Mouse (Mus musculus) MEL-GATA-1-ER (cell line): ENCODE results near the gene Olfr1463.

Experiments
- DNase-seq: peaks from one replicate; pipeline ENCODE4 v3.0.0-alpha.2; 2012; ENCODE audit warnings: low read depth; ENCODE audit errors: extremely low read depth

Gene Olfr1463

DNA sequence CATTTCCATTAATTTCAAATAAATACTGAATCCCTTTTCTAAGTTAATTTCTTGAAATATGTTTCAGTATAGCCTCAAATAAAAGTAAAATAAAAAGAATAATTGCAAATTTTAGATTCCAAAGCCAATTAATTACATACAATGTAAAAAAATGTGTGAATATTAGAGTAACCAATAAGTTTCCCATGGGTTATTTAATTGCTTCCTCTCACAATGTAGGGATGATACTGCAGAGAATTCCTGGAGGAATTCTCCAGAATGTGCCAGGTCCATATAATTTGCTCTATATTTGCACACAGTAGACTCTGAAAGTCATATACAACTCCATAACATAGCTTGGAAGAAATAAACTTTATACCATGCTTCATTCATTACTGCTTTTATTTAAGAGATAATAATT is at the start of gene Olfr1463:
Olfr1463 (plus strand) TSS at position 301 of the 400 bp plus-strand sequence.
- DNase-seq = no peak

DNA sequence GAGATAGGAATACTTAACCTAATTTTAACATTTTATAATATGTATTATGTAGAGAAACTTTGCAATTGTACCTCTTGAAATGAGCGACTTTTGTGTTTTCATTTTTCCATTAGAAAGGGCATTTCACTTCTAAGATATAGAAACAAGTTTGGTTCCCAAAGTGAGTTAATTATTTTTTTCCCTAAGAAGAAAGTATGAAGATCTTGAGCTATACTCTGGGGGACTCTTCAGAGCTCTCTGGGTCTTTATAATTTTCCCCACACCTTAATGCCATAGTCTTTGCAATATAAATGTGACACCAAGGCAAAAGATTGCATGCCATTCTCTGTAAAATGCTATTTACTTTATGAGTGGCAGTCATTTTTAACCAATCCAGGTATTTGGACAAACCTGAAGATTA is 45.7 kb upstream of the Olfr1463 start, which contains the start of gene Olfr1462:
Olfr1462 (plus strand) TSS at position 301 of the 400 bp plus-strand sequence.
- DNase-seq = no peak

GRCm38 (mm10) chr19:13221666-13222065 is 9.5 kb upstream of the Olfr1463 start:
- DNase-seq = no peak
